Mouse (Mus musculus) midbrain, embryonic 10.5 days (tissue): ENCODE data around the gene Slc7a6. TPM values are rescaled to one million over a fixed set of nuclear protein-coding genes. Genes with fewer than 3 reads are reported as not detected.

ENCODE experiments used
- polyA plus RNA-seq: library from polyadenylated mRNA; unstranded; fragments of >200 nt; fragmentation: Nextera tagmentation; extraction: Ambion mirVana; gene quantifications from 2 replicates; pipeline ENCODE4 v1.2.1, GENCODE M21; 2016

Gene Slc7a6
- polyA plus RNA-seq, 1 experiment from 2014 or later = 78.9 TPM

Other genes with a start within 250 kb of the Slc7a6 start
- gene Ctrl, start 235.0 kb upstream of the Slc7a6 start, polyA plus RNA-seq = 1.3 and 1.4 TPM in 2 replicates
- gene Psmb10, start 230.4 kb upstream of the Slc7a6 start, polyA plus RNA-seq = 29.1 TPM in 2 replicates
- 1.0 and 1.2 TPM in 2 replicates for gene Lcat, start 225.5 kb upstream of the Slc7a6 start, polyA plus RNA-seq
- 16.9 and 18.7 TPM in 2 replicates for gene Slc12a4, start 202.8 kb upstream of the Slc7a6 start, polyA plus RNA-seq
- gene Dpep3, start 189.4 kb upstream of the Slc7a6 start, polyA plus RNA-seq = not detected in 2 replicates
- 21.4 and 21.5 TPM in 2 replicates for gene Dus2, start 177.5 kb upstream of the Slc7a6 start, polyA plus RNA-seq
- gene Dpep2nb, start 162.9 kb upstream of the Slc7a6 start, polyA plus RNA-seq = 0.17 TPM in 1 of 2 replicates, not detected in the other
- gene Ddx28, start 157.0 kb upstream of the Slc7a6 start, polyA plus RNA-seq = 22.6 and 23.0 TPM in 2 replicates
- gene Nfatc3, start 110.0 kb upstream of the Slc7a6 start, polyA plus RNA-seq = 5.3 and 5.9 TPM in 2 replicates
- gene Esrp2, start 31.9 kb upstream of the Slc7a6 start, polyA plus RNA-seq = 1.5 and 2.0 TPM in 2 replicates
- 13.5 and 15.6 TPM in 2 replicates for gene Pla2g15, start 18.5 kb upstream of the Slc7a6 start, polyA plus RNA-seq
- gene Slc7a6os, start 42.1 kb downstream of the Slc7a6 start, polyA plus RNA-seq = 34.9 and 35.9 TPM in 2 replicates
- gene Prmt7, start 42.1 kb downstream of the Slc7a6 start, polyA plus RNA-seq = 78.9 and 81.6 TPM in 2 replicates
- gene Smpd3, start 169.1 kb downstream of the Slc7a6 start, polyA plus RNA-seq = 10.4 and 17.3 TPM in 2 replicates
- gene Zfp90, start 246.5 kb downstream of the Slc7a6 start, polyA plus RNA-seq = 27.2 and 28.2 TPM in 2 replicates